Mouse (Mus musculus) ES-Bruce4 (cell line): ENCODE results near the gene Ugt1a6a.

Source experiments
- CTCF ChIP-seq: IDR thresholded peaks from one replicate; pipeline ENCODE4 v1.8.1; 2011; ENCODE audit warnings: low read depth, low read length
- EP300 ChIP-seq: IDR thresholded peaks from 2 replicates; pipeline ENCODE4 v1.6.1; 2011; ENCODE audit warnings: low read depth, low read length; ENCODE audit not compliant: insufficient read depth

GRCm38 (mm10) chr1:88216551-88216950, 81.9 kb downstream of the Ugt1a6a start:
- TF ChIP-seq EP300 (no peak), CTCF (no peak)
